Mouse (Mus musculus) liver, adult 2 months (tissue): ENCODE measurements at regions not wholly inside any gene's neighbourhood (a gene's known extent, or its start where the extent isn't known, plus 50 kb on each side); places are given as distances from the start of the nearest gene placed in this dataset.

ENCODE experiments used
- CTCF ChIP-seq: fragments of 200-500 bp; IDR thresholded peaks from 2 replicates; pipeline ENCODE4 v1.5.1; 2011; ENCODE audit warnings: low read depth, low read length, control low read depth
- POLR2A ChIP-seq: fragments of 200-500 bp; IDR thresholded peaks from 2 replicates; pipeline ENCODE4 v1.6.1; 2011; ENCODE audit warnings: low read length, control low read depth; ENCODE audit not compliant: insufficient read depth; ENCODE audit errors: extremely low read depth

GRCm38 (mm10) chr13:34566687-34567086, 86.6 kb downstream of the Pxdc1 start:
- TF ChIP-seq CTCF (no peak), POLR2A (no peak)
